Mouse (Mus musculus): ENCODE results near the gene Lrmda.

Gene Lrmda

DNA sequence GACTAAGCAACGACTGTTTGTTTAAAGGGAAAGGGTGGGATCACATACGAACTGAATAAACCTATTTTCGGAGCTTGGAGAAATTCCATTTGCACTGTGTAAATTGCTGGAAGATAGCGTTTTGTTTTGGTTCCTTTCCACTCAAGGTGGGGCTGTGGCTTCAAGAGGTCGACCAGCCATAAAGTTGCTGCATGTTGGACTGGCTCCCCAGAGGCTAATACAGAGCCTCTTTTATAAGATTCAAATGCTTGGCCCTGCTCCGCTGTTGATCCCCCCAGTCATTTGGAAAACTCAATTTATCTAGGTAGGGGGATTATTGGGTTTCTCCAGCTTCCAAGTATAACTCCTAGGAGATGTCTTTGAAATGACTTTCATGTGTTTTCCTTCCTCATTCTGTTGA lies 137.5 kb downstream of the Lrmda start:
- DNase-seq (ENCODE audit: low spot score), result no peak

DNA sequence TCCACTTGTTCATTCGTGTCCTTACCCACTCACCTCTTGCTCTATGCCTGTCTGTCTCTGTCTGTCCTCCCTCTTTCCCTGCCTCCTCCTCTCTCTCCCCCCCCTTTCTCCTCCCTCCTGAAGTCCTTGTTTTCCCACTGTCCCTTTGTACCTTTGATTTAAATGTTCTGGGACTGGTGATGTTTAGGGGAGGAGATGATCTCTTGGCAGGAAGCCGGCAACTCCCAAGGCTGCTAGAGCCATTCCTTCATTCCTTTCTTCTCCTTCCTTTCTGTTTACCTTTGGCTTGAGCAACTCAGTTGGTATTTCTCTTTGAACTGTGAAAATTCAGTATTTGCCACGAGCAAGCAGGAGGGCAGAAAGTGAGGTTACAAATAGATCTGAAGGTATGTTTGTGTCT lies 141.9 kb downstream of the Lrmda start:
- no peak for DNase-seq (ENCODE audit: low spot score)

DNA sequence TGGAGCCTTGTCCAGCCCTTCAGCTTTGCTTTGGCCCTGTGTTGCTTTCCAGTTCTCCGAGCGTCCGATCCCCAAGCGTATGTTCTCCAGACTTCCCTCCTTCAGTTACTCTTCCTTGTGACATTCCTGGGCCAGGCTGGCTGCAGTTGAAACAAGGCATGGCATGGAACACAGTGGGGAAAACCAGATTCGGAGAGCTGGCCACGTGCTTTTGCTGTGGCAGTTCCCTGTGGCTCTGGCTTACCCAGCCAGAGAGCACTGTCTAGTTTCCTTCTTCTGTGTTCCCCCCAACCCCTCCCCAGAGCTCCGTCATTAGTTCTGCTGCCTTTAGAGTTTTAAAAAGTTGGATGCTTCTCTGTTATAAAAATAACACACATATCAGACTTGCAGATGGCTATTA lies 147.8 kb downstream of the Lrmda start:
- no peak for DNase-seq (ENCODE audit: low spot score)

DNA sequence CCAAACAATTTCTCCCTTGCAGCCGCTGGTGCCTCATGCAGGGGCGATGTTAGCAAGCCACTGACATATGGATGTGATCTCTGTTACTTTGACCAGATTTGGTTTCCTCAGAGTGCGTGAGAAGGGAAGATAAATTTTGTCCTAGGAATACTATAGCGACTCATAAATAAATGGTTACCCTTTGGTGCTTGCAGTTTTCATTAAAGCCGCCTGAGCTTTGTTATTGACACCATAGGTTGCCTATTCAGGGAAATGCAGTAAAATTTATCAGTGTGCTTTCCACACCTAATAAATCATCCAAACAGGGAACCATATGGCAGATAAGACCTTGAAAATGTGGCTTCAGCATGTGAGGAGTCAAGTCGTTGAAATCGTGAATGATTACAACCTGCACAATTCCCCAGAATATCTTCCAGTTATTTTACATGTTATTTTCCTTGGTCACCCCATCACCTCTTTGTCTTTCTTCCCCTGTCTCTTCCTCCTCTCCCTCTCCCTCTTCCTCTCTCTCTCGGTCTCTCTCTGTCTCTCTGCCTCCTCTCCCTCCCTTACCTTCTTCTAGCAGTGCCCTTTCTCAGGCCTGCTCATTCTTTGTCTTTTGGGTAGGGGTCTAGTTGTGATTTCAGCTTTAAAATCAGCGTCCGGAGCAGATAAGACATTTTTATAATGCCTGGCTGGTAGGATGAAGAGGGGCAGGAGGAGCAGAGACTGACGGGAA lies 148.7 kb downstream of the Lrmda start:
- no peak for DNase-seq (ENCODE audit: low spot score)

DNA sequence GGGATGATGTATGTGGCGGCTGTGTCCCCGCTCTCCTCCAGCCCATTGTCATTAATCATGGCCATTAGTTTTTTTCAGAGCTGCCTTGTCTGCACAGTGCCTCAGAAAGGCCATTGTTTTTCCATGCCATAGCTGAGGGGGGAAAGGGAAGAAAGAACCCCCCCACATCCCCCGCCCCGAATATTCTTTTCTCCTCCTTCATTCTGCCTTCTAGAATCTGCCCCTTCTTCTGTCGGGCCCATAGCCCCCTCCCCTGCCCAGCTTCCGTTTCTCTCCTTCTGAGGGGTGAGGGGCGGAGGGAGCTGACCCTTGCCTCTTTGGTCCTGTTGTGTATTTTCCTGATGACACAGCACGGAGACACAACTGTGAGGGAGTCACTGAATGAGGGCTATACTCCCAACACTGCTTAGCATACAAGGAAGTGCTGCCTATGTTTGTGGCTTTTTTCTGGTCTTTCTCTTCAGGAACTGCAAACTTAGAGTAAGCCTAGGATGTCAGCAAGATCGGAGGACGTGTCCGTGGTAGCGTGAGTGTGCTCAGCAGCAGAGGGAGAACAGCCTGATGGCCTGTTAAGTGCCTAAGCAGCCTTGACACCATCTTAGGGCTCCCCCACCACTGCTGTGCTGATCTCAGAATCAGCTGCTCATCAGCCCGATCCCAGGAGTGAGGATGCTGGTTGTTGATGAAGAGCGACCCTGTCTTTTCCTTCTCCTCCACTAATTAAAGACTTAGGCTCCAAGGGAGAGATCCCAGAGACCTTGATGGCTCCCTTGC lies 149.5 kb downstream of the Lrmda start:
- DNase-seq (ENCODE audit: low spot score), result no peak

- no peak for DNase-seq (ENCODE audit: low spot score)
Observed at GRCm38 (mm10) chr14:22174757-22175156, 155.2 kb downstream of the Lrmda start.

DNA sequence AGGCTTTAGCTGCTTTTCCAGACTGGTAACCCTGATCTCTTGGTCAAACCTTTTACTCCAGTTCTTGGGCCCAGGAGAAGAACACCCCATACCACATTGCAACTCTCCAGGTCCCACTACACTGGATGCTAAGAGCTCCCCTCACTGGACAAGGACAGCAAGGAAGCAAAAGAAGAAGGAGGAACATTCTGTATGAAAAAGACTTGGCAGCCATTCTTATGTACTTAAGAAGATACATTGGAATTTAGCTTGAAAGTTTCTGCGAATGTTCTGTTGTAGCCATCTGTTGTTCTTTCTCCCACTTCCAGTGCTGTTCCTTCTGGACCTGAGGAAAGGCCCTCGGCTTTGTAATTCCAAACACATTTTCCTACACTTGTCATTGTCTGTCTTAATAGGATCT lies 160.2 kb downstream of the Lrmda start:
- no peak for DNase-seq (ENCODE audit: low spot score)

DNA sequence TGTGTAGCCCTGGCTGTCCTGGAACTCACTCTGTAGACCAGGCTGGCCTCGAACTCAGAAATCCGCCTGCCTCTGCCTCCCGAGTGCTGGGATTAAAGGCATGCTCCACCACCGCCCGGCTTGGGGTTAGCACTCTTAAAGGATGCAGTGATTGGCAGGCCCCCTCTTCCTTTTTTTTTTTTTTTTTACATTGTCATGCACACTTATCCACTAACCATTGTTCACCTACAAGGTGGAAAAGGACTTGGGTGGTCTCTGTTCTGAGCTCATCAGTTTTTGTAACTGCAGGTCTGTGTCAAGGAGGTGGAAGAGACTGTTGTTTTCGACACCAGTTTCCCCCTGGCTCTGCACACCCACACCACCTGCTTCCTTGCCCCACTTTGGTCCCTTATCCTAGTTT lies 162.0 kb downstream of the Lrmda start:
- no peak for DNase-seq (ENCODE audit: low spot score)

DNA sequence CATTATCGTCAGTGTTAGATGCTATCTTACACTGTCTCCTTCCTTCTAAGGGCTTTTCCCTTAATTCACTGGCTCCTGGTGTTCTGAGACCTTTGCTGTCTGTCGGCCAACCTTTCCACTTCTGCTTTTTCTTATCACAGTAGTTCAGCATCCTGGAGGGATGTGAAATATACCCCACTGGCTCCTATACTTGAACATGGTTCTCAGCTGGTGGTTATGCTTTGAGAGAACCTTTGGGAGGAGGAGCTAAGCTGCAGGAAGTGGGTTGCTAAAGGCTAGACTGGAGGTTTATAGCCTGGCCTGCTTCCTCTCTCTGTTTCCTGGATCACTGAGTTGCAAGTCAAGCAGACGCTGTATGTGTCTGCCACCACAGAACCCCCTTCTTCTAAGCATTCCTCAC lies 163.7 kb downstream of the Lrmda start:
- DNase-seq (ENCODE audit: low spot score), result no peak

GRCm38 (mm10) chr14:22185452-22185851 lies 165.9 kb downstream of the Lrmda start:
- no peak for DNase-seq (ENCODE audit: low spot score)

DNA sequence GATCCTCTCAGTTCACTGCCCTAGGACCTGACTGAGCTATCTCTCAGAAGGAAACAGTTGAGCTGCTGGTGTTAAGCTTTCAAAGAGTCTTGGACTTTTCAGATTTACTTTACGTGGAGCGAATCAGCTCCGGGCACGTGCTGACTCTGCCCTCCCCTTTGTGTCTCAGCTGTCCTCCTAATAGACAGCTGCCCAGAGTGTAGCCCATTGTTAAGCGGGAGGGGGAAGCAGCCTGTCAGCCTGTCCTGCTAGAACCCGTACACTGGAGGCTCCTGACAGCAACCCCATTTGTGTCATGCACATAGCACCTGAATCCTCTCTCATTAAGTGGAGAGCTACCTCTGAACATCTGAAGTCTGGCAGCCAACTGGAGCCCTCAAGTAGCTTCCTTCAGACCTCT lies 170.6 kb downstream of the Lrmda start:
- no peak for DNase-seq (ENCODE audit: low spot score)

DNA sequence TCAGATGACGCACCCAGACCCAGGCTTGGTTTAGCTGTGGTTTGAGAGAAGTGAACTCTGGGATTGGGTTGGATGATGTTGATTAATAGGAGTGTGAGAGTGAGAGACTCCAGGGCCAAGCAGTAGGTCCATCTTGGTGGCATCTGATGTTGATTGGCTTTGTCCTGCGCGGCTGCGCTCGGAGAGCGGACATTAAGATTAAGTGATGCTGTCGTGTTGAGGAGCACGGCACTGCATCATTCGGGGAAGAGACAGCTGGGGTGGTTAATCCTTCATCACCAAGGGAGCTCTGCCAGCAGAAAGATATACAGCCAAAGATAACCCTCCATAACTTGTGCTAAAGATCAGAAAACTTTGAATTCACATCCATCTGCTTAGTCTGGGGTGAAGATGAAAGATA lies 172.7 kb downstream of the Lrmda start:
- no peak for DNase-seq (ENCODE audit: low spot score)

DNA sequence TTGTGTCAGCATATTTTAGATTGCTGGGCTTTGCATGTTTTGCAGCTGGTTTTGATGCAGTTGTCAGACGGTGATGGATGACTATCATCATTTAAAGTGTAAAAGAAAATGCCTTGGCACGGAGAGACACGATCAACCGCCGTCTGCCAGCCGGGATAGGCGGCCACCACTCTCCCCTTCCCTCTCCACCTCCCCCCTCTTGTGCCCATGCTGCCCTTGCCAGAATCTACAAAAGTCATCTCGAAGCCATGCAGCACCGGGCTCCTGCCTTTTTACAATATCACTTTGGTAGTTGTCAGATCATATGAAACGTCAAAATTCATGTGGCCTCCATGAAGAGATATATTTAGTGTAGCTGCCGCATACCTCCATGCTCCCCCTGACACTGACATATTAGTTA lies 178.5 kb downstream of the Lrmda start:
- no peak for DNase-seq (ENCODE audit: low spot score)

GRCm38 (mm10) chr14:22198641-22199425 lies 179.3 kb downstream of the Lrmda start:
- no peak for DNase-seq (ENCODE audit: low spot score)

DNA sequence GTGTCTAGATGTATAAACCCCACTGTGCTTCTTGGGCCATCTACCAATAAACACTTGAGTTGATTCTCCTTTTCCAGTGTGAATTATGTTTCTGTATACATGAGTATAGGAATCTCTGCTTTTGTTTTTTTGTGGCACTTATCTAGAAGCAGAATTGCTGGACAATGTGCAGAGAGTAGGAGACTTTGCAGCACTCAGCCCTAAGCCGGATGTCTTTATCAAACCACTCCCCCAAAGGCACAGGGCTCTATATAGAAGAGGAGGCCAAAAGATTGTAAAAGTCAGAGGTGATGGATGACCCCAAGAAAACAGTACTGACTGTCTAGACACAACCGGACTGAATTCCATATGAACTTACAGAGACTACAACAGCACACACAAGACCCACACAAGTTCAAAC lies 182.2 kb downstream of the Lrmda start:
- no peak for DNase-seq (ENCODE audit: low spot score)

GRCm38 (mm10) chr14:22210601-22211000 lies 191.1 kb downstream of the Lrmda start:
- no peak for DNase-seq (ENCODE audit: low spot score)

- DNase-seq (ENCODE audit: low spot score), result no peak
Observed at GRCm38 (mm10) chr14:22218183-22218582, 198.7 kb downstream of the Lrmda start.

GRCm38 (mm10) chr14:22222038-22222437 lies 202.5 kb downstream of the Lrmda start:
- no peak for DNase-seq (ENCODE audit: low spot score)

DNA sequence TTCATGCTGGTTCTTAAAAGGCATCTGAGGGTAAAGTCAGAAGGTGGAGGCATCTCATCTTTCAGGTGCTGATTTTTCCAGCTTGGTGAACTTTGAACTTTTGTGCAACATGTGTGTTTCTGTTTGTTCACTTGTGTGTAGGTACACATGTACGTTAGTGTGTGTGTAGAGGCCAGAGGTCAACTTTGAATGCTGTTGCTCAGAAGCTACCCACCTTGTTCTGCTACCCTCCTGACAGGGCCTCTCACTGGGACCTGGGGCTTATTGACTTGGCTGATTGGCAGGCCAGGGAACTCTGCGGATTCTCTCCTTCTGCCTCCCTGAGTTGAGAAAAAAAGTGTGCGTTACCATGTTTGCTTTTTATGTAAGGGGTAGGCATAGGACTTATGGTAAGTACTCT lies 203.1 kb downstream of the Lrmda start:
- no peak for DNase-seq (ENCODE audit: low spot score)

DNA sequence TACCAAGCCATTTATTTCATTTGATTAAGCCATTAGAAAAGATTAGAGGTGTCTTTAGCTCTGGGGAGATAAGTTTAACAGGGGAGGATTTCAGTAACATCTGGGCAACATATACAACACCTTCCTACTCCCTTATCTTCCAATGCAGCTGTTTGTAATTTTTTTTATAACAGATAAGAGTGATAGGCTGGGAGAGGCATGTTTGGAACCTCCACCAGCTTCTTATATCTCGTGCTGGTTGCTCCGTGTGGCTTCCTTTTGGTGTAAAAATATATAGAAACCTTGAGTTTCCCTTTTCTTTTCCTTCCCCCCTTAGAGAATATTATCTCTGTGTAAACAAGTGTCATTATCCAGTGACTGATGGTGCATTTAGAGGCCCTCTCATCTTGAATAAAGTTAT lies 206.7 kb downstream of the Lrmda start:
- no peak for DNase-seq (ENCODE audit: low spot score)

DNA sequence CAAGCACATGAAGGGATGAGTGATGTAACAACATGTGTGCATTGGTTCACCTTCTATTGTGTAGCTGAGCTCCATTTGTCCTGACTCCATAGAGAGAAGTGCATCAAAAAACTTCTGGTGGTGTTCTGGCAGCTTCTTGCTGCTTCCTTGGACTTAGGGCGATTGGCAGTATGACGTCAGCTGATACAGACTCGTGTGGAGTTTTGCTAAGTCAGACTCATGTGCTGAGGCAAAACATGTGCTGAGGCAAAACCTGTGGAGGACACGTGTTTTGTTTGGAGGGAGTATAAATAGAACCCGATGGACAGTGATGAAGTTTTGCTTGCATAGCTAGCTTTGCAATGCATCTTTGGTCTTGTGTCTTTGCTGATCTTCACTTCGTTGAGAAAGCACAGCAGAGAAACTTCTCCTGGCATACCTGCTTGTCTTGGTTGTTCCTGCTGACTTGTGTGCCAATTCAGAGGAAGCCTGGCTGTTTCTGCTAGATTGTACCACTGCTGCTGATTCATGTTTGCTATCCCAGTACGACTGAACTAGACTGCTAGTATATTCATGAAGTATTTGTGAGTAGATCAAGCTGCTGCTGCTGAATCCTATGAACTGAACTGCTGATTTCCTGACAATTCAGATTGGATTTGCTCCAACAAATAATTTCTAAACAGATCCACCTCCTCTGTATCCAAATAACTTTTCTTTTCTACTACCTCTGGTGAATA lies 208.9 kb downstream of the Lrmda start:
- no peak for DNase-seq (ENCODE audit: low spot score)

DNA sequence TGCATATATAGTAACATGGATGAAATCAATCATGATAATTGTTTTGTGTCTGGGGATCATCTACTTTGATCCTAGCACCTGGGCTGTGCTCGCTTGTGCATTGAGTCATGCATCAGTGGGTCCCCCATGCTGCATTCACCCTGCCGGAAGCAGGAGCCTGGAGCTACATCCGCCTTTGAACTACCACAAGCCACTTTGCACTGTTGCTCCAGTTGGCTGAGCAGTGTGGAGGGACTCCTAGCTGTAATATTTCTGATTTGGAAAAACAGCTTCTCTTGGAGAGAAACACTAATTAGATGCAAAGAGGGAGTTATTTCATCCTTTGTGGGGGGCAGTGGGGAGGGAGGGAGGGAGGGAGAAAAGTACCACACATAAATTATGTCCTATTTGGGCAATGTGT lies 220.8 kb downstream of the Lrmda start:
- no peak for DNase-seq (ENCODE audit: low spot score)
